Mouse (Mus musculus): ENCODE data around the gene Rasal1. TPM values are rescaled to one million over a fixed set of nuclear protein-coding genes. Genes with fewer than 3 reads are reported as not detected.

Rasal1 gene
- polyA plus RNA-seq, 1 experiment = 2.0 TPM

GRCm38 (mm10) chr5:120711827-120712226, 63.2 kb downstream of the Rasal1 start, which contains the start of gene Dtx1:
TSS of gene Dtx1 (minus strand) at chr5:120711927.
- TF ChIP-seq POLR2A (IDR thresholded peaks at IDR 0.05; ENCODE audit: insufficient read depth, low read length) (no peak), EP300 (IDR thresholded peaks at IDR 0.05; ENCODE audit: insufficient read depth, low read depth, low read length) (no peak), CTCF (IDR thresholded peaks at IDR 0.05; ENCODE audit: low read depth, low read length) (no peak)
- Histone ChIP-seq H3K4me3 (ENCODE audit: low read depth, low read length) (peak within 1 kb of the TSS; percentile 46), H3K36me3 (ENCODE audit: control insufficient read depth, insufficient read depth, low read length, poor library complexity, severe bottlenecking) (no peaks in the 10 kb centered on the region), H3K27ac (ENCODE audit: insufficient read depth, low read length) (no peak within 1 kb of the TSS), H3K9ac (ENCODE audit: low read depth, poor library complexity, severe bottlenecking) (0 out of 2 replicates have a peak within 1 kb of the TSS, but pooled peaks have one; percentile 5), H3K9me3 (replicated peaks; ENCODE audit: control insufficient read depth, insufficient read depth, low read length, poor library complexity, severe bottlenecking) (no peaks in the 10 kb centered on the region), H3K27me3 (ENCODE audit: control insufficient read depth, insufficient read depth, low read length, poor library complexity, severe bottlenecking) (peaks cover 4% of the 10 kb centered on the region; the same call in 1 of the 2 replicates), H3K4me1 (ENCODE audit: control insufficient read depth, insufficient read depth, low read length) (no peaks in the 10 kb centered on the region)

DNA sequence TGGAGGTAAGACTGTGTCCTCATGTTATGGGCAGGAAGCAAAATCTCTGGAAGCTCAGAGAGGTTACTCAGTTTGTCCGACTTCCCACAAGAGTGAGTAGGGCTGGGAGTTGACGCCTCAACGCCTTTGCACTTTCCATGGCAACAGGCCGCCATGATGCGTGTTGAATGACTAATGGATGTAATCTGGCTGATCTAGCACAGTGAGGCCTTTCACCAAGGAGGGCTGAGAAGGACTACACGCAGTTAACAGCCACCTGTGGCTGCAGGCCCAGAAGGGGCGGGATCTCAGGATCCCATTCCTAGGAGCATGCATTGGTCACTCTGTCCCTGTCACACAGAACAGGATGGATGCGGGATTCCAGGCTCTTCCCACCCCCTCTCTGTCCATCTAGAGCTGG, 64.1 kb downstream of the Rasal1 start:
- Histone ChIP-seq H3K36me3 (ENCODE audit: control insufficient read depth, insufficient read depth, low read length, poor library complexity, severe bottlenecking) (no peaks in the 10 kb centered on the region), H3K4me1 (ENCODE audit: control insufficient read depth, insufficient read depth, low read length) (no peaks in the 10 kb centered on the region), H3K9ac (ENCODE audit: low read depth, poor library complexity, severe bottlenecking) (no peak overlapping the region), H3K27me3 (ENCODE audit: control insufficient read depth, insufficient read depth, low read length, poor library complexity, severe bottlenecking) (peaks cover 4% of the 10 kb centered on the region; the same call in 1 of the 2 replicates), H3K9me3 (replicated peaks; ENCODE audit: control insufficient read depth, insufficient read depth, low read length, poor library complexity, severe bottlenecking) (no peaks in the 10 kb centered on the region), H3K27ac (ENCODE audit: insufficient read depth, low read length) (no peak overlapping the region), H3K4me3 (ENCODE audit: low read depth, low read length) (no peak overlapping the region)
- TF ChIP-seq EP300 (IDR thresholded peaks at IDR 0.05; ENCODE audit: insufficient read depth, low read depth, low read length) (no peak), CTCF (IDR thresholded peaks at IDR 0.05; ENCODE audit: low read depth, low read length) (no peak), POLR2A (IDR thresholded peaks at IDR 0.05; ENCODE audit: insufficient read depth, low read length) (no peak)

DNA sequence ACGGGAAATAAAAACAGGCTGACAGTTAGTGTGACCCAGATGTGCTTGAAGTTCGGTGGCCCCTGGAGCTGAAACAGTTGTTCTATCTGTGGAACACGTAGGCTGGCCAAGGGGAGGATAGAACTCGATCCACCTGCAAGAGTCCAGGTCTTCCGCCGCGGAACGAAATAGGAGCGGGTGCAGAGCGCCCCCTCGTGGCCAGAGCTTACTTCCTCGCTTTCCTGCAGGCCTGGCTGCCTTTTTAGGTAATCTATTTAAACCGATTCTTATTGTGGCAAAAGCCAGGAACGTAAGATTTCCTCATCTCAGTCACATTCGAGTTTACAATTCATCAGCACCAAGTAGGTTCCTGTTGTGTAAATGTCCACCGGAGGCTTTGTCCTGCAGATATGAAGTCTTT, 65.7 kb downstream of the Rasal1 start:
- Histone ChIP-seq H3K4me3 (ENCODE audit: low read depth, low read length) (peak overlapping the region; percentile 14; the same call in 1 of the 2 replicates), H3K4me1 (ENCODE audit: control insufficient read depth, insufficient read depth, low read length) (no peaks in the 10 kb centered on the region), H3K36me3 (ENCODE audit: control insufficient read depth, insufficient read depth, low read length, poor library complexity, severe bottlenecking) (no peaks in the 10 kb centered on the region), H3K27me3 (ENCODE audit: control insufficient read depth, insufficient read depth, low read length, poor library complexity, severe bottlenecking) (peaks cover 4% of the 10 kb centered on the region; the same call in 1 of the 2 replicates), H3K9me3 (replicated peaks; ENCODE audit: control insufficient read depth, insufficient read depth, low read length, poor library complexity, severe bottlenecking) (no peaks in the 10 kb centered on the region), H3K9ac (ENCODE audit: low read depth, poor library complexity, severe bottlenecking) (no peak overlapping the region), H3K27ac (ENCODE audit: insufficient read depth, low read length) (no peak overlapping the region)
- no peak for TF ChIP-seq POLR2A (IDR thresholded peaks at IDR 0.05; ENCODE audit: insufficient read depth, low read length)
- peak; percentile 95 for TF ChIP-seq CTCF (IDR thresholded peaks at IDR 0.05; ENCODE audit: low read depth, low read length)

GRCm38 (mm10) chr5:120717136-120717535, 68.5 kb downstream of the Rasal1 start:
- H3K27ac ChIP-seq (ENCODE audit: insufficient read depth, low read length) = no peak overlapping the region
- no peak for TF ChIP-seq EP300 (IDR thresholded peaks at IDR 0.05; ENCODE audit: insufficient read depth, low read depth, low read length)
- no peak for TF ChIP-seq CTCF (IDR thresholded peaks at IDR 0.05; ENCODE audit: low read depth, low read length)
- no peak for TF ChIP-seq POLR2A (IDR thresholded peaks at IDR 0.05; ENCODE audit: insufficient read depth, low read length)
- H3K27me3 ChIP-seq (ENCODE audit: control insufficient read depth, insufficient read depth, low read length, poor library complexity, severe bottlenecking) = no peaks in the 10 kb centered on the region
- H3K36me3 ChIP-seq (ENCODE audit: control insufficient read depth, insufficient read depth, low read length, poor library complexity, severe bottlenecking) = no peaks in the 10 kb centered on the region
- no peaks in the 10 kb centered on the region for H3K9me3 ChIP-seq (replicated peaks; ENCODE audit: control insufficient read depth, insufficient read depth, low read length, poor library complexity, severe bottlenecking)
- peaks cover 3% of the 10 kb centered on the region for H3K4me1 ChIP-seq (ENCODE audit: control insufficient read depth, insufficient read depth, low read length)
- no peak overlapping the region for H3K9ac ChIP-seq (ENCODE audit: low read depth, poor library complexity, severe bottlenecking)
- H3K4me3 ChIP-seq (ENCODE audit: low read depth, low read length) = no peak overlapping the region

DNA sequence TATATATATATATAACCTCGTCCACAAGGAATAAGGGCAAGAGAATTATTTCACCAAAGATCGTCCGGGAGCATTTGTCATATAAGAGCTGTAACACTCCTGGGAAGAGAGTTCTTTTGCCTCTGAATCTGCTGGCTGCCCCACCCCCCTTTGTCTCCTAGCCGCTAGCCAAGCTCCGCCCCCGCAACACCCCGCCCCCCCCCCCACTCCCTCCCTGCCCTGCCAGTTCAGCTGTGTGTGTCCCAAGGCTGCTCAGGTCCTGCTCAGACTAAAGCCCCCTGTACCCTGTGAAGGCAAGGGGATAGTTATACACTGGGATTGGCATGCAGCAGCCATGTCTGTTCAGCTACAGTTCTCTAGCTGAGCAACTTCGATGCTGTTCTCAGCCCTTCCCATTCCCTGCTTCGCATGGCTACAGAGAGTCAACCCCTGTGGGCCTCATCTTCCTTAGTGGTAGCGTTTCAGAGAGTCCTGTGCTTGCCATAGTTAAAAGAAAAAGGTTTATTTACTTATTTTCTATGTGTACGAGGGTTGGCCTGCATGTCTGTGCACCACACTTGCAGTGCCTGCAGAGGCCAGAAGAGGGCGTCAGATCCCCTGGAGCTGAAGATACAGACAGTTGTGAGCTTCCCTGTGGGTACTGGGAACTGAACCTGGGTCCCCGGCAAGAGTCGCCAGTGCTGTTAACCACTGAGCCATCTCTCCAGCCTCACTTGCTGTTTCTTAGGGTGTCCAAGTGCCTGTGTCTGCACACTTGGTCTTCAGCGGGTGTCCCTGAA, 70.2 kb downstream of the Rasal1 start:
- Histone ChIP-seq H3K27me3 (ENCODE audit: control insufficient read depth, insufficient read depth, low read length, poor library complexity, severe bottlenecking) (no peaks in the 10 kb centered on the region), H3K4me1 (ENCODE audit: control insufficient read depth, insufficient read depth, low read length) (peaks cover 3% of the 10 kb centered on the region), H3K4me3 (ENCODE audit: low read depth, low read length) (no peak overlapping the region), H3K27ac (ENCODE audit: insufficient read depth, low read length) (0 out of 2 replicates have a peak overlapping the region, but pooled peaks have one; percentile 33), H3K36me3 (ENCODE audit: control insufficient read depth, insufficient read depth, low read length, poor library complexity, severe bottlenecking) (no peaks in the 10 kb centered on the region), H3K9ac (ENCODE audit: low read depth, poor library complexity, severe bottlenecking) (no peak overlapping the region), H3K9me3 (replicated peaks; ENCODE audit: control insufficient read depth, insufficient read depth, low read length, poor library complexity, severe bottlenecking) (no peaks in the 10 kb centered on the region)
- TF ChIP-seq POLR2A (IDR thresholded peaks at IDR 0.05; ENCODE audit: insufficient read depth, low read length) (no peak), EP300 (IDR thresholded peaks at IDR 0.05; ENCODE audit: insufficient read depth, low read depth, low read length) (no peak), CTCF (IDR thresholded peaks at IDR 0.05; ENCODE audit: low read depth, low read length) (peak; percentile 69)

- no peak overlapping the region for H3K4me3 ChIP-seq (ENCODE audit: low read depth, low read length)
- TF ChIP-seq EP300 (IDR thresholded peaks at IDR 0.05; ENCODE audit: insufficient read depth, low read depth, low read length) (peak; percentile 79; the same call in 1 of the 2 replicates), POLR2A (IDR thresholded peaks at IDR 0.05; ENCODE audit: insufficient read depth, low read length) (peak; percentile 32), CTCF (IDR thresholded peaks at IDR 0.05; ENCODE audit: low read depth, low read length) (peak; percentile 41)
- H3K27ac ChIP-seq (ENCODE audit: insufficient read depth, low read length) = no peak overlapping the region
- peaks cover 3% of the 10 kb centered on the region for H3K4me1 ChIP-seq (ENCODE audit: control insufficient read depth, insufficient read depth, low read length)
- no peaks in the 10 kb centered on the region for H3K27me3 ChIP-seq (ENCODE audit: control insufficient read depth, insufficient read depth, low read length, poor library complexity, severe bottlenecking)
- H3K9me3 ChIP-seq (replicated peaks; ENCODE audit: control insufficient read depth, insufficient read depth, low read length, poor library complexity, severe bottlenecking) = no peaks in the 10 kb centered on the region
- H3K9ac ChIP-seq (ENCODE audit: low read depth, poor library complexity, severe bottlenecking) = no peak overlapping the region
- no peaks in the 10 kb centered on the region for H3K36me3 ChIP-seq (ENCODE audit: control insufficient read depth, insufficient read depth, low read length, poor library complexity, severe bottlenecking)
Measured at GRCm38 (mm10) chr5:120721005-120721404, 72.4 kb downstream of the Rasal1 start.

Measured in ES-Bruce4 (cell line).